Mouse (Mus musculus): ENCODE data around the gene Senp8.

- TF ChIP-seq POLR2A (IDR thresholded peaks at IDR 0.05; ENCODE audit: low read depth, low read length) (no peak), CTCF (conservative IDR thresholded peaks at IDR 0.05; ENCODE audit: insufficient read depth, insufficient read length, low read depth, low read length) (no peak)
Measured at GRCm38 (mm10) chr9:59748387-59748786, 2.1 kb downstream of the Senp8 start.
